Mouse (Mus musculus): ENCODE results near the gene Map4. TPM values are rescaled to one million over a fixed set of nuclear protein-coding genes. Genes with fewer than 3 reads are reported as not detected.
A peak's percentile ranks its signal among the peaks of the same experiment; 100 is the strongest.

Gene Map4
- total RNA-seq, 2 experiments from 2014 or later = 578 to 579 TPM

- TF ChIP-seq CTCF (conservative IDR thresholded peaks at IDR 0.05) = no peak
- no peak for DNase-seq (ENCODE audit: low spot score in 2 of 2)
- Histone ChIP-seq H3K27ac (no peak overlapping the region), H3K4me3 (peak overlapping the region; percentile 64)
Observed at GRCm38 (mm10) chr9:110132921-110133320, 201.7 kb downstream of the Map4 start.

Small RNA genes lying within 50 kb of the gene (microRNA-seq; reads per million reads assigned to microRNA genes)
- 0 reads per million in 2 experiments for gene Mir7089

Other genes with a start within 250 kb of the Map4 start
- not detected for gene Fbxw18, start 228.8 kb upstream of the Map4 start, total RNA-seq (2021)
- gene Fbxw26, start 185.4 kb upstream of the Map4 start, total RNA-seq (2021) = not detected
- not detected for gene Fbxw27, start 140.8 kb upstream of the Map4 start, total RNA-seq (2021)
- gene Spink8, start 119.2 kb upstream of the Map4 start, total RNA-seq (2021) = 10 to 100 TPM; 60.8 to 71.0 TPM
- gene Nme6, start 98.7 kb upstream of the Map4 start, total RNA-seq (2021) = 10 to 100 TPM; 12.0 to 12.2 TPM
- gene Camp, start 81.8 kb upstream of the Map4 start, total RNA-seq (2021) = not detected
- gene Cdc25a, start 55.9 kb upstream of the Map4 start, total RNA-seq (2021) = 1 to 10 TPM; 4.7 TPM
- gene Smarcc1, start 186.2 kb downstream of the Map4 start, total RNA-seq (2021) = 10 to 100 TPM; 59.7 to 60.3 TPM
- 100 to 1,000 TPM; 158 to 163 TPM for gene Dhx30, start 186.4 kb downstream of the Map4 start, total RNA-seq (2021)

All from layer of hippocampus, adult 2 months (tissue).